Mouse (Mus musculus) neural tube, embryonic 11.5 days (tissue): ENCODE data around the gene Cdc42ep1. TPM values are rescaled to one million over a fixed set of nuclear protein-coding genes. Genes with fewer than 3 reads are reported as not detected.

Source experiments
- ATAC-seq: fragments of 200-750 bp; cut with Nextera tagmentation; 2 replicates; pipeline ENCODE4 v1.8.0; 2017; ENCODE audit warnings: moderate number of reproducible peaks, mild to moderate bottlenecking, moderate TSS enrichment, moderate library complexity; ENCODE audit not compliant: insufficient read depth, low FRiP score, low TSS enrichment
- DNase-seq: peaks from one replicate; pipeline ENCODE4 v3.0.0-alpha.2; 2015; ENCODE audit warnings: low spot score
- H3K27ac ChIP-seq: fragments of 300-500 bp; sonication (generic); 2 replicates; pipeline ENCODE4 v1.5.1; 2014; ENCODE audit warnings: low read depth, mild to moderate bottlenecking, low read length
- H3K27me3 ChIP-seq: fragments of 300-500 bp; sonication (generic); 2 replicates; pipeline ENCODE4 v1.6.1; 2014; ENCODE audit warnings: mild to moderate bottlenecking, low read length, mixed read lengths; ENCODE audit not compliant: control insufficient read depth, insufficient read depth
- H3K36me3 ChIP-seq: fragments of 300-500 bp; sonication (generic); 2 replicates; pipeline ENCODE4 v1.6.1; 2014; ENCODE audit warnings: mild to moderate bottlenecking, low read length, moderate library complexity, mixed read lengths; ENCODE audit not compliant: control insufficient read depth, insufficient read depth
- H3K4me1 ChIP-seq: fragments of 300-500 bp; sonication (generic); 2 replicates; pipeline ENCODE4 v1.6.1; 2014; ENCODE audit warnings: low read length, mixed read lengths; ENCODE audit not compliant: control insufficient read depth, insufficient read depth
- H3K4me2 ChIP-seq: fragments of 300-500 bp; sonication (generic); 2 replicates; pipeline ENCODE4 v1.6.1; 2014; ENCODE audit warnings: low read depth, mild to moderate bottlenecking, moderate library complexity
- H3K4me3 ChIP-seq: fragments of 300-500 bp; sonication (generic); 2 replicates; pipeline ENCODE4 v1.5.1; 2014; ENCODE audit warnings: low read depth, low read length
- H3K9ac ChIP-seq: fragments of 300-500 bp; sonication (generic); 2 replicates; pipeline ENCODE4 v1.6.1; 2014; ENCODE audit warnings: mild to moderate bottlenecking, low read length
- H3K9me3 ChIP-seq: fragments of 300-500 bp; sonication (generic); 2 replicates; pipeline ENCODE4 v1.6.1; 2016; ENCODE audit warnings: low read length; ENCODE audit not compliant: control insufficient read depth
- whole genome bisulfite sequencing: fragments of 180-500 bp; shearing (Covaris S2); extraction: QIAGEN DNeasy Blood & Tissue Kit; methylation state at CpG from one replicate; pipeline ENCODE4 v1.1.7; 2014; 5-methylcytosine and 5-hydroxymethylcytosine counted together
- polyA plus RNA-seq: library from polyadenylated mRNA; unstranded; fragments of >200 nt; fragmentation: Nextera tagmentation; extraction: Ambion mirVana; gene quantifications from 2 replicates; pipeline ENCODE4 v1.2.1, GENCODE M21; 2014

Gene Cdc42ep1
- polyA plus RNA-seq, 1 experiment from 2014 or later: 14.0 TPM

DNA sequence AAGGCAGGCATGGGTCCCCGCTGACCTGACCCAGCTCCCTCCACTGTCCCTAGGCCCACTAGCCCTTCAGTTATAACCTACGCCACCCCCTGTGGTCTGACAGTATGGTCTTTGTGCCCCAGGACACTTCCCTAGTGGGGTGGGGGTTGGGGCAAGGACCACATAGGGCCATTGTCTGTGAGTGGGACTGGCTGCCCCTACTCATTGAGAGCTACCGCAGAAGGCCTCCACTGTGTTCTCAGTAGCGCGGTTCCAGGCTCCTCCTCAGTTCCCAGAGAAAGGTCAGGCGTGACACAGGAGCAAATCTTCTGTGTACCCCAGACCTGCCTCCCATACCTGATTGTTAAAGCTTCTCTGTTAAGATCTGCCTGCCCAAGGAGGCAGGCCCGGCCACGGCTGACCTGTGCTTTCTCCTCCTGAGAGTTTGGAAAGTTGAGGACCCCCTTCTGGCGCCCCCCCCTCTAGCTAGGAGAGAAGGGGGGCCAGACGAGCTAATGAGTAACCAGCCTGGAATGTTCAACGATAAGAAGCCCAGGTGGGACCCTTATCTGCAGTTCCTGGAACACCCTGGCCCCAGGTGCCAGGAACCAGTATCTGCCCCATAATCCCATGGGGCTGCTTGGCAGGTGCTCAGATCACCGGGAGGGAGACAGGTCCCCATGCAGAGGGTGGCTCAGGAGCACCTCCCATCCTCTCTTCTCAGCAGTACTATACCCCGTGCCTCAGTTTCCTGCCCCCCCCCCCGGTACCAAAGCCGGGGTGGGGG lies 7.8 kb downstream of the Cdc42ep1 start:
- WGBS: 80% methylated on average over 15 of the region's 15 CpGs
- no peaks in the 10 kb centered on the region for H3K9me3 ChIP-seq
- H3K4me3 ChIP-seq: no peak overlapping the region
- no peaks in the 10 kb centered on the region for H3K36me3 ChIP-seq
- H3K4me2 ChIP-seq: no peak overlapping the region
- H3K9ac ChIP-seq: no peak overlapping the region
- no peak overlapping the region for H3K27ac ChIP-seq
- no peaks in the 10 kb centered on the region; the same call in 1 of the 2 replicates for H3K4me1 ChIP-seq
- H3K27me3 ChIP-seq: no peaks in the 10 kb centered on the region
- no peak for ATAC-seq
- no peak for DNase-seq

DNA sequence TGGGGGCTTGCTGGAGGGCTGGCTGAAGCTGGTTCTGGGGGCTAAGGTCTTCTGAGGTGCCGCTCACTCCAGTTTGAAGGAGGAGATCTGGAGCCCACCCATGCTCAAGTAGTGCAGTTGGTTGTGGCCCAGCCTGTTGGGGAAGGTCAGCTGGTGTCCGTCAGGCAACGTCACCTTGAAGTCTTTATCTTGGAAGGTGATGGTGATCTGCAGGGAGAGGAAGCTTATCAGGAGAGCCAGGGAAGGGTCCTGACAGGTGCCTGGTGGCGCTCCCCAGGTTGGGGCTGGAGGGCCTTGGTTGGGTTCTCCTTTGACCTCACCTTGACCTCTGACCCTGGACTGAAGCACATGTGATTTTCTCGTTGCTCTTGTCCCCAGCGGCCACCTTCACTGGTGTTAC lies 8.5 kb downstream of the Cdc42ep1 start:
- H3K9me3 ChIP-seq: no peaks in the 10 kb centered on the region
- ATAC-seq: no peak
- 74% methylated on average over 6 of the region's 6 CpGs for WGBS
- H3K36me3 ChIP-seq: no peaks in the 10 kb centered on the region
- no peaks in the 10 kb centered on the region for H3K27me3 ChIP-seq
- no peaks in the 10 kb centered on the region for H3K4me1 ChIP-seq
- no peak for DNase-seq
- no peak overlapping the region for H3K27ac ChIP-seq
- H3K9ac ChIP-seq: no peak overlapping the region
- no peak overlapping the region for H3K4me2 ChIP-seq
- H3K4me3 ChIP-seq: no peak overlapping the region

DNA sequence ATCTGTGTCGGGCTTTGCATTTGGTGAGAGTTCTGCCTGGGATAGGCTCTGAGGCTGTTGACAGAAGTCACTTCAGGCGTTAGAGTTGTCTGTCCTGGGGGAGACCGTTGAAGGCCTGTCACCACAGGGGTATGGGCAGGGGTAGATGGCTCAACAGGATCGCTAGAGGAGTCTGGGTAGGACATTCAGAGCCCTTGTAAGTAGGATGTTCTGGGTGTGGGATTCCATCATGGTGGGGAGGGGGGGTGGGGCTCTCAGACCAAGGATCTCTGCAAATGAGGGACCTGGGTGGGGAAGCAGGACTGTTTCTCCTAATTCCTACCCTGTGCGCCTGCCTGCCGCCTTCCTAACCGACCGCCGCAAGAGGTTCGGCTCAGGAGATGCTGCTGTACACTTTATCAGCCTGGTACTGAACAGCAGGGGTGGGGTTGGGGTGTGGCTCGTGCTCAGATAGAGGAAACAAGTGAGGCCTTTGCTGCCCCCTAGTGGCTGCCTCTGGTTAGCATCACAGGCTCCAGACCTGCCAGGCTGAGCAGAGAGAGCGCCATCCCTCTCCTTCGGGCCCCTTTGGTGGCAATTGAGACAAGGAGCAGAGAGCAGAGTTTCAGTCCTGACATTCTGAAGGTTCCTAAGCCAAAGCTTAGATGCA lies 9.2 kb downstream of the Cdc42ep1 start:
- DNase-seq (peak; percentile 89), ATAC-seq (peak; percentile 74)
- Histone ChIP-seq H3K27ac (no peak overlapping the region), H3K36me3 (no peaks in the 10 kb centered on the region), H3K4me2 (no peak overlapping the region; the same call in 1 of the 2 replicates), H3K4me3 (no peak overlapping the region), H3K9me3 (no peaks in the 10 kb centered on the region), H3K4me1 (no peaks in the 10 kb centered on the region), H3K27me3 (no peaks in the 10 kb centered on the region), H3K9ac (no peak overlapping the region)
- WGBS: 19% methylated on average over 13 of the region's 13 CpGs

DNA sequence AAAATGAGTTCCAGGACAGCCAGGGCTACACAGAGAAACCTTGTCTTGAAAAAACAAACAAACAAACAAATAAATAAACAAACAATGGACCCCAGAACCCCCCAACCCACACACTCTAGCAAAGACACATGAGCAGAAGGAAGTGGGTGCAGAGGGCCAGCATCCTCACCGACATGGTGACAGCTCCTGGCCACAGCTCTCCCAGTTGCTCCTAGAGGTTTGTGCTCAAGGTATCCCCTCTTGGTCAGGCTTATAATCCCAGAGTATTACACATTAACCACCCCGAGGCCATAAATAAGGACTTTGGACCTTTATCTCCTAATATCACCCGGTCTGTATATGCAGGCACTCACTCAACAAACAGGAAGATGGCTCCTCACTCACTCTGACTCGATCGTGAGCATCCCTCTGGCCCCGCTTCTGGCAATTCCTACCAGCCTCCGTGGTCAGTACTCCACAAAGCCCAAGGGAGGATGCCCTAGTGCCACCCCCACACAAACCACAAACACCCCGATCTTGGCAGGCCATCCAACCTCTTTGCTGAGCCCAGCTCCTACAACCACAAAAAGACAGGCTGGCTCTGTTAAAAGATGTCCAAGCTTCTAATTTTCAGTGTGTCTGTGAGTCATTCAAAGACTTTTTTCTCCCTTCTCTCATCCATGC lies 13.0 kb downstream of the Cdc42ep1 start, which contains the start of gene Lgals2:
Gene Lgals2 (minus strand): TSS at position 227 of the 663 bp plus-strand sequence.
- DNase-seq (no peak), ATAC-seq (no peak)
- Histone ChIP-seq H3K9ac (no peak within 1 kb of the TSS), H3K4me3 (no peak within 1 kb of the TSS), H3K27ac (no peak within 1 kb of the TSS), H3K4me1 (no peaks in the 10 kb centered on the region), H3K27me3 (no peaks in the 10 kb centered on the region), H3K9me3 (no peaks in the 10 kb centered on the region), H3K4me2 (no peak within 1 kb of the TSS), H3K36me3 (no peaks in the 10 kb centered on the region)
- 82% methylated on average over 8 of the region's 8 CpGs for WGBS

DNA sequence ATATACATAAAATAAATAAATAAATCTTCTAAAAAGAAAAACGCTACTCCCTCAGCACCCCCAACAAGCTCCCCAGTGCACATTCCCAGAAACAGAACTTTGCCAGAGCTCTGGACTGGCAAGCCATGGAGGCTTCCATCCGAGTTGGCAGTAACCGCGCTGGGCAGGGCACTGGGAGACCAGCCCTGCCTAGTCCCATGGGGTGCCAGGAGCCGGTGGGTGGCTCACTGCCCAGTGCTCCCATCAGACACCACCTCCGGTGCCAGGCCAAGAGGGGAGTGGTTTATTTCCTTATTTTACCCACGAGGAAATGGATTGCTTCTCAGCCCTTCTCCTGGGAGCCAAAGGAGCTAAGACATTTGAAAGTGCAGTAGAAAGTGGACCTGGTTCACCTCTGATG lies 14.6 kb downstream of the Cdc42ep1 start:
- Histone ChIP-seq H3K27ac (no peak overlapping the region), H3K4me2 (no peak overlapping the region), H3K36me3 (no peaks in the 10 kb centered on the region), H3K9me3 (no peaks in the 10 kb centered on the region), H3K27me3 (no peaks in the 10 kb centered on the region), H3K9ac (no peak overlapping the region), H3K4me1 (no peaks in the 10 kb centered on the region), H3K4me3 (no peak overlapping the region)
- 84% methylated on average over 7 of the region's 7 CpGs for WGBS
- ATAC-seq: no peak
- DNase-seq: no peak

DNA sequence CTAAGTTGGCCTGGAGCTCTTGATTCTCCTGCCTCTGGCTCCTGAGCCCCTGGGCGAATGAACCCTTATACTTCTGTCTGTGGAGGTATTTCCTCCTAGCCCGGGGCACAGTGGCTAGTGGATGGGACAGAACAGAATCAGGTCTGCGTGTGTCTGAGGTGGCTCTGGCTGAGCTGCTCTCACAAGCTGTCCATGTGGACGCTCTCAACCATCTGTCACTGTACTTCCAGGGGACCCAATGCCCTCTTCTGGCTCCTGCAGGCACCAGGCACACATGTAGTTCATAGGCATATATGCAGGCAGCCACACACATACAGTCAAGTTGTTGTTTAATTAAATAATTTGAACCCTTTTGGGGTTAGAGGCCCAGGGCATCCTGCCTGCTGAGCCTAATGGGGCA lies 16.9 kb downstream of the Cdc42ep1 start:
- Histone ChIP-seq H3K4me2 (no peak overlapping the region), H3K27ac (no peak overlapping the region), H3K36me3 (no peaks in the 10 kb centered on the region), H3K9ac (no peak overlapping the region), H3K4me3 (no peak overlapping the region), H3K27me3 (no peaks in the 10 kb centered on the region), H3K4me1 (no peaks in the 10 kb centered on the region), H3K9me3 (no peaks in the 10 kb centered on the region)
- ATAC-seq (no peak), DNase-seq (no peak)
- WGBS: 73% methylated on average over 4 of the region's 4 CpGs

DNA sequence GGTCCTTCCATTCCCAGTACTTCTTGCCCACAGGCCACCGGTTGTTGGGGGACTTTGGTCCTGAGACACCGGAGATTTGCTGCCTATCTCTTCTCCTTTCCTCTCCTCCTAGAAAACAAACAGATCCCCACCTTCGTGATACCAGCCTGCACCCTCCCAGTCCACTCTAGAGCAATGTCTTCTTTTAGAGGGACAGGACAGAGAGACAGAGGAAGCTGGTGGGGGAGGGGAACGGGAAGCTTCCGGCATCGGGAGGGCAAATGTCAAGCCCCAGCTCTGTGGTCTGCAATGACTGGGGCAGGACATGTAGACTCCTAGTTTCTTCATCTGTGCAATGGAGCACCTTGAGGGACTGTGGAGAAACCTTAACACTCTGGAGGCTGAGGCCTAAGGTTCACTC lies 17.3 kb downstream of the Cdc42ep1 start:
- Histone ChIP-seq H3K27ac (no peak overlapping the region), H3K4me1 (no peaks in the 10 kb centered on the region), H3K9ac (no peak overlapping the region), H3K9me3 (no peaks in the 10 kb centered on the region), H3K4me2 (no peak overlapping the region), H3K4me3 (no peak overlapping the region), H3K27me3 (no peaks in the 10 kb centered on the region), H3K36me3 (no peaks in the 10 kb centered on the region)
- WGBS: 79% methylated on average over 6 of the region's 6 CpGs
- DNase-seq: no peak
- ATAC-seq: no peak

DNA sequence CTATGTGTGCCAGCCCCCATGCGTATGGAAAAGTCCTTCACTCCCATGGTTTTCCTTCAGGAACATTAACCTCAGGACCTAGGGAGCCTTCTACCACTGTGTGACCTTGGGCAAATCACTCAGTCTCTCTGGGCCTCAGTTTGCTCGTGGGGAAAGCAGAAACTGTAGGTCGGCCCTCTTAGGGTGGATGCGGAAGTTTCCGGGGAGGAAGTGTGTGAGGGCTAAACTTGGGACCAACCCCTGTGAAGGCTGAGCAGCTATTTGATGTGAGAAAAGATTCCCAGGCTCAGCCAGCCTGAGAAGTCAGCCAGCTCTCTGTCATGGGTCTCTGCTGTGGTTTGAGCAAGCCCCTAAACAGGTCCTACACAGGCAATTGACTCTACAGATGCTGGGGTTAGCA lies 19.9 kb downstream of the Cdc42ep1 start:
- H3K4me1 ChIP-seq: no peaks in the 10 kb centered on the region
- no peak for DNase-seq
- ATAC-seq: no peak
- no peak overlapping the region for H3K4me3 ChIP-seq
- H3K4me2 ChIP-seq: no peak overlapping the region
- no peak overlapping the region for H3K9ac ChIP-seq
- H3K27me3 ChIP-seq: no peaks in the 10 kb centered on the region
- H3K9me3 ChIP-seq: no peaks in the 10 kb centered on the region
- WGBS: 94% methylated on average over 5 of the region's 5 CpGs
- H3K27ac ChIP-seq: no peak overlapping the region
- H3K36me3 ChIP-seq: no peaks in the 10 kb centered on the region
